Mouse (Mus musculus) c-Kit-negative CD71-positive TER-119-positive erythroid progenitor cells, embryonic 14.5 days (primary cell): ENCODE results near the gene 1810010H24Rik.
"Not testable (repeated sequence)": the region's sequence is repeated elsewhere in the genome, so short reads cannot be mapped to it uniquely, and the experiment has no call there.

ENCODE experiments used
- DNase-seq: peaks from one replicate; pipeline ENCODE4 v3.0.0-alpha.2; 2013; ENCODE audit warnings: low read depth, low spot score

1810010H24Rik gene

DNA sequence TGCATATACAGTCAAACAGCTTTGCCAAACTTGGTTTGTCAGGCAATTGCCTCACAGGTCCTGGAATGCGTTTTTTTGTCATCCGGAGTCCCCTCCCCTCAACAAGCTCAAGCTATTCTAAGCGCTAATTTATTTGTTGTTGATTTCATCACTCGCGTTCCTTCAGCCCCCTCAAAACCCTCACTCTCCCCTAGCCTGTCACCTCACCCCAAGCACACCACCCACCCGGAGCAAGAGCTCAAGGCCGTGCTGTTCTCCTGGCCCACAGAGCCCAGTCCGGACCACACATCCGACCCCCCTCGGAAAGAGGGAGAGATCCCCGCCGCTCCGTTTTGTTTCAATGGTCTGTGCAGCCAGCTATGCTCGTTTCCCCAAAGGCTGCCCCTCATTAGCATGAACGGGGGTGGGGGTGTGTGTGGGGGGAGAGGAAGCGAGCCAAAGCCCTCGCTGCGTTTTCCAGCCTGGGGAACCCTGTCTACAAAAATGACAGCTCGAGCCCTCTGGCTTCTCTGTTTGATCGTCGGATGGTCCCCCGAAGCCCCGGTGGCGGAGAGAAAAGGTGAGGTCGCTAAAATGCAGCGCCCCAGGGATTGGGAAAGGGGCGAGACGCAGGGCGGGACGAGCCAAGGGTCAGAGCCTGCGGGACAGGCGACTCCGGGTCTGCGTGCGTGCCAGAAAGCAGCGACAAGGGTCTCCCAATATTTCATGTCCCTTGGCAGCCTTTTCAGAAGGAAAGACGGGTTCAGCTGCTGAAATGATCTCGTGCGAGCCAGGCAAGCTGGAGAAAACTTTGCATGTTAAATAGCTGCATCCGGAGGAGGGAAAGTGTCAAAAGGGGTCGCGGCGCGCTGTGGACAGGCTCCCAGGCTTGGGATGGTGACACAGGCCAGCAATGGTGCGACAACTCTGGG lies at the start of gene 1810010H24Rik:
Gene 1810010H24Rik (plus strand): TSS at position 271 of the 911 bp plus-strand sequence.
- no peak for DNase-seq

DNA sequence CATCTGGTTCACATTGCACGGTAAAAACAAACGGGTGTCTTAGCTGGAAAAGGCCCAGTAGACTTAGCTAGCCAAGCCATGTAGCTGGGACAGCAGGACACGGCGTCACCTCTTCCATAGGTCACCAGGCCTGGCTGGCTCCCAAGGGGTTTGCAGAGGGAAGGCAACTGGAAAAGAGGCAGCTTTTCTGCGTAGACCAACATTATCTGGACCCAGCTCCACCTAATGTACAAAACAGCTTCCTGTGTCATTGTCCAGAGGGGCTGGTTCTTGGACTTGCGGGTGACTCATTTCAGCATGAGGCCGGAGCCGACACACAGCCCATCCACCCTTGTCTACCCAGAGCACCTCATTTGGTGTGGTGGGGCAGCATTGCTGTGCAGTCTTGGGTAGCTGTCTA lies 49.3 kb upstream of the 1810010H24Rik start:
- no peak for DNase-seq

DNA sequence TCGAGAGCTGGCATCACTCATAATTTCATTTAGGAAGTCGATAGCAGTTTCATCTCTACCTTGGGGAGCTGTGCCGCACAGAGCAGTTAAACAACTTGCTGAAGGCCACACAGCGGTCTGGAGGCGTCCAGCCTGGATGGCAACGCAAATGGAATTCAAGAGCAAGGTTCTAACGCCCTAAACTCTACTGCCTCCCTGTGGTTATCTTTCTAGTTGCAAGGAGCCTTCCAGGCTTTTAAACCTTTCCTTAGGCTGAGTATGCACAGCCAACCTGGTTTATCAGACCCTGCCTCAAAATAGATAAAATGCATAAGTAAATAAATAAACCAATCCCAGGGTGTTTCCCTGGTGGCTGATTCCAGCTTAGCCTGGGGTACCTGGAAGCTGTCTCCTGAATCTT lies 45.0 kb upstream of the 1810010H24Rik start:
- DNase-seq = peak; percentile 26

DNA sequence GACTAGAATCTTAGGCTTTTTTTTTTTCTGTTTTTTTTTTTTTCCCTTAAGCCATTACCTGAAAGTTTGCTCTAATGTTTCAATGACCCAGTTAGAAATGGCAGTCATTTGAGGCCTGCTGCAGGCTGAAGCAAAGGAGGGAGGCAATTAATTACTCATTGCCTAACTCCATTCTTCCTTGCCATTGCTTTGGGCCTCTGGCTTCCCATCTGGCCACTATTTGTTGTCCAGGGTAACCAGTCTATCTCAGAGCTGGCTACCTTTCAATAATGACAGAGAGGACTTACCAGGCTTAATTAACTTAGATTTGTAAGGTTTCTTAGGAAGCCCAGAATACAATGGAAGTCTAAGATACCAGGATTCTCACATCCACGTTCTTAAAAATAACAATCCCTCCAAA lies 43.7 kb upstream of the 1810010H24Rik start:
- DNase-seq = no peak

DNA sequence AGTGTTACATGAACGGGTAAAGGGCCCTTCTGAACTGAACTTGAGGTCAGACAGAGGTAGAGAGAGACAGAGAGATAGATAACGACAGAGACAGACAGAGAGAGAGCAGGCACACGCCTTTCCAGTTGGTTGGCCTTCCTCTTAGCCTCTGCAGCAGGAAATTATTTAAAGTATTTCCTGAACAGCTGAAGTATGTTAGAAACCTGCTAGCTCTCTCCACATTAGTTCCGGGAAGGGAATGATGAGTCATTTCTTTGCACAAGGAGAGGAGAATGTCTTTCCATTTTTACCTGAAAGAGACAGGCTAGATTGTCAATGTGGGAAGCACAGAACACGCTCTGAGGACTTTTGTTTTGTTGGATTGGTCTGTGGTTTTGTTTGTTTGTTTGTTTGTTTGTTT lies 43.1 kb upstream of the 1810010H24Rik start:
- no peak for DNase-seq

DNA sequence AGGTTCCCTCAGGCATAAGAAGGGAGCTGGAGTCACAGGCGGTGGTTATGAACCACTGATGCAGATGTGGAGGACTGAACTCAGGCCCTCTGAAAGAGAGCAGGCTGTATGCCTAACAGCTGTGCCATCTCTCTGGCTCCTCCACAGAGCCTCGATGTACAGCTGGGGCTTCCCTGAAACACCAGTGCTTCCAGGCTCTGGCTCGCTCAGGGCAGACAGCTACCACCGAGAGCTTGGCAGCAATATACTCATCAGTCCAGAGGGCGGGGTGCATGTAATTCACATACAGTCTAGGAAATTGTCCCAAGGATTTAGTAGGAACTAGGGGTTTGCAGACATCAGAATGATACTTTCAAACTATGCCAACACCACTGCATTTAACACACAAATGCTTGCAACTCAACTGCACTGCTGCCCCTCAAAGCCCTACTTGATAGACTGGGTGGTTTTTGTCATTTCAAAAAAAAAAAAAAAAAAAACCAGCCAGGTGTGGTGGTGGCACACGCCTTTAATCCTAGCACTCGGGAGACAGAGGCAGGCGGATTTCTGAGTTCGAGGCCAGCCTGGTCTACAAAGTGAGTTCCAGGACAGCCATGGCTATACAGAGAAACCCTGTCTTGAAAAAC lies 39.4 kb upstream of the 1810010H24Rik start:
- not testable (repeated sequence) for DNase-seq

DNA sequence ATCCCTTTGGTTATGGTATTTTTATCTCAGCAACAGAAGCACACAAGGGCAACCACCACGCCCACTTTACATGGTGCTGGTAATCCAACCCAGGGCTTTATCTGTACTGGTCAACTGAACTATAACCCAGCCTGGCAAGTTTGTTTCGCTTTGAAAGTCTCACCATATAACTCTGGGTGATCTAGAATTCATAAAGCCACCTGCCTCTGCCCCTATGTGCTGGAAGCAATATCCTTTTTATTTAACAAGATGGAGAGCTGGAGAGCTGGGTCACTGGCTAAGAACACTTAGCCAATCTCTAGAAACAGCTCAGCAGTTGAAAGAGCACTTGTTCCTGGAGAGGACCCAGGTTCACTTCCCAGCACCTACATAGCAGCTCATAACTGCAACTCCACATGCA lies 38.1 kb upstream of the 1810010H24Rik start:
- no peak for DNase-seq

DNA sequence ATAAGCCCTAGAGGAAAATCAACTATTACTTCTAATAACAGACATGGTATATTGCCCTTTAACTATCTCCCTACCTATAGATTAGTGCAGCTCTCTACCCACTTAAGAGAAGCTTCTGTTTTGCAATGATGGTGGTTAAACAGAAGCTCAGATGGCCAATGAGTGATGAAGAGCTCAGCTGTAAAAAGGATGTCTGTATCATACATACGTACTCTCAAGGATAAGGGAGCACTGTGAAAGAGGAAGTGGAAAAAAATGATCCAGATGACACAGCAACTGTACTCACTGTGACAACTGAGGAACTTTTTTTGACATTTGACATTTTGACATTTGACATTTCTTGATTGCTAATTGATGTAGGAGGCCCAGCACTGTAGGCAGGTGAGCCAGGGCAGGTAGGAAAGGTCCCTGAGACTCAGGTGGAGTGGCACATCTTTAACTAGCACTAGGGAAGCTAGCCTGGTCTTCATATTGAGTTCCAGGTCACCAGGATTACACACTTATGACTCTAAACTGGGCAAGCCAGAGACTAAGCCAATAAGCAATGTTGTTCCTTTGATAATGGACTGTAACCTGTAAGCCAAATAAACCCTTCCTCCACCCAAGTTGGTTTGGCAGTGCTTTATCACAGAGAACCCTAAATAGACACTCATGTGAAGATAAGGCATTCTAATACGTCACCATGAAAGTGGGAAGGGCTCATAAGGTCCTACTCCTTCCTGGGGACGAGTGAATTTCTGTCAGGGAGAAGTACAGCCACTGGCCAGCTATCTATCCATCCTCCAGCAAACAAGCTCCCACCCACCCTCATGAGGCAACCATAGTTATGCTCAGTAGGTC lies 31.0 kb upstream of the 1810010H24Rik start:
- no peak for DNase-seq

DNA sequence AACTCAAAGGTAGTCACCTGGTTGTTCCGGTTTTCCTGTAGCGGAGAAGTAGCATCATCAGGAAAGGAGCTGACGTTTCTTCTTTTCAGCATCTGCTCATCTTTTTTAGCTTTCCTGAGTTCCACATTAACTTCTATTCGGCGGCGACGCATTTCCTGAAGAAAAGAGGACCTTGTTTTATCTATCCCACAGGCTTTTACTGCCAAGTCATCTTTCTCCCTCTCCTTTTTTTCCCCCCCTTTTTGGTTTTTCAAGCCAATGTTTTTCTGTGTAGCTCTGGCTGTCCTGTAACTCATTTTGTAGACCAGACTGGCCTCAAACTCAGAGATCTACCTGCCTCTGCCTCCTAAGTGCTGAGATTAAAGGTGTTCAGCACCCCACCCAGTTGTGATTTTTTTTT lies 29.0 kb upstream of the 1810010H24Rik start:
- not testable (repeated sequence) for DNase-seq

DNA sequence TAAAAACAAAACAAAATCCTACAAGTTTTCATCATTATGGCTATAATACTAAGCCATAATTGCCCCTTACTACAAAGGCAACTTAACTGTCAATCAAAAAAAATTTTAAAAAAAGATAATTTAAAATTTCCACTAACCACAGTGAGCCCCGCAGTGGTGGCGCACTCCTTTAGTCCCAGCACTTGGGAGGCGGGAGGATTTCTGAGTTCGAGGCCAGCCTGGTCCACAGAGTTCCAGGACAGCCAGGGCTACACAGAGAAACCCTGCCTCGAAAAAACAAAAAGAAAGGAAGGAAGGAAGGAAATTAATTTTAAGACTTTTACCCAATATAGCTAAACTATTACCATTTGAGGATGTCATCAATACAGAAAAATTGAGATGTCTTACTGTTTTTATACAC lies 27.5 kb upstream of the 1810010H24Rik start:
- DNase-seq = no peak

DNA sequence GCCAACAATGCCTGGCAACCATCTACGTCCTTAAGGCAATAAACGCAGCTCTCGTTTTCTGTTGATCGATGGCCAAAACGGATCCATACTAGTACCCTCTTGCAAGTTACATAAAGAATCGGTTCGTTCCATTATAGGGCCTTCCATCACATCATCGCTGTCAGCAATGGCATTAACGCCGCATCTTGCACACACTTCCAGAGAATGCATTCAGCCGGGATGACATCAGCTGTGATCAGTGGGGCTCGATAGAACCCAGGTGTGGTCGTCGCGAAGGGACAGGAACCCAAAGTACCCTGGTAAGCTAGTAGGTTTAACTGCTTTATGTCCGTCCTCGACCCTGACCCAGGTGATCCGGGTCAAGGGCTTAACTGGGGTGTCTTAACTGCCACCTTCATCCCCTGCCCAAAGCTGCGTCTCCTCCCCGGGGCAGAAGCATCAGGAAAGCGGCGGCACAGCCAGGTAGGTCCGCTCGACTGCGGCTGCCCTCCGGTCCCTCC lies 26.8 kb upstream of the 1810010H24Rik start:
- DNase-seq = no peak

DNA sequence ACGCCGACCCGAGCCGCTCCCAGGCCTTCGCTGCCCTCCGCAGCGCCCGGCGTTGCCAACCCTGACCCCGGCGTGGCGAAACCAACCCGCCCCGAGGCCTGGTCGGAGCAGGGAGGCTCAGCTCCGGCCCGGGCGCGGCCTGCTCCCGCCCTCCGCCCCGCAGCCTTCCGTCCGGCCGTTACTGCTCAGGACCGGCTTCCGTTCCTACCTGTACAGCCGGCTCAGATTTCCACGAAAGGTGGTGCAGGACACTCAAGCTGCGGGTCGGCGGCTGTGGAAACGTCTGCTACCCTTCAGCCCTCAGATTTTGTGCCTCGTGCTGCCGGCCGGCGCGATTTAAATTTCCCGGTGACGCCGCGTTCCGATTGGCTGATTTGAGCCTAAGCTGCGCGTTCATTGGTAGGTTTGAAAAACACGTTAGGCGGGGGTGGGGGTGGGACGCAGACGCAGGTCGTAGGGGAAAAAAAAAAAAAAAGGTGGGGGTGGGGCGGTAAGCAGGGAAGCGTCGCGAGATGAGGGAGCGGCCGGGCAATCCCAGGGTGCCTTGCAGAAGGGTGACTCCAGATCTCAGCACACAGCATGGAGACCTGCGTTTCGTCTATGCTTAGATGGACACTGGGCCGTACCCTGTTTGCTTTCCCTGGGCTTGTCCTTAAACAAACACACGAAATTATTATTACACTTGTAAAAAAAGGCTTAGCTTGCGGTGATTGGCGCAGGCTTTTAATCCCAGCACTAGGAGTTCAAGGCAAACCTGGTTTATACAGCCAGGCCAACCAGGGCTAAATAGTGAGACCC lies 26.1 kb upstream of the 1810010H24Rik start, which contains the start of gene Kpna2:
Gene Kpna2 (minus strand): TSS at position 391 of the 798 bp plus-strand sequence.
- DNase-seq = peak; percentile 89

DNA sequence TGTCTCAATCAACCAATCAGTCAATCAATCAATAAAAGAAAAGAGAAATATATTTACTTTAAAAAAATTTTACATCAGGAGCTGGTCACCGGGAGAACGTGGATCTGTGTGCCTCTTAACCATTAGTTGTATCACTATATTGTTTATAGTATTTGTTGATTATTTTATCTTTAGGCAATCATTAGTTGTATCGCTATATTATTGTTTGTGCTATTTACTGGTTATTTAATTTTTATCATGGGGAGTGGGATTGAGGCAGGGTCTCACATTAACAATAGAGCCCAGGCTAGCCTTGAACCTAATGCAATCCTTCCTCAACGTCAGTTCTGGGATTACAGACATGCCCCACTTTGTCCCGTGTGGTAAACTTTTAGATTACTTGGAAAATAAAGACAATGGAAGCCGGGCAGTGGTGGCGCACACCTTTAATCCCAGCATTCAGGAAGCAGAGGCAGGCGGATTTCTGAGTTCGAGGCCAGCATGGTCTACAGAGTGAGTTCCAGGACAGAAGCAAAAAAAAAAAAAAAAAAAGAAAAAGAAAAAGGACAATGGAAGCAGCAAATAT lies 25.4 kb upstream of the 1810010H24Rik start:
- DNase-seq = no peak

DNA sequence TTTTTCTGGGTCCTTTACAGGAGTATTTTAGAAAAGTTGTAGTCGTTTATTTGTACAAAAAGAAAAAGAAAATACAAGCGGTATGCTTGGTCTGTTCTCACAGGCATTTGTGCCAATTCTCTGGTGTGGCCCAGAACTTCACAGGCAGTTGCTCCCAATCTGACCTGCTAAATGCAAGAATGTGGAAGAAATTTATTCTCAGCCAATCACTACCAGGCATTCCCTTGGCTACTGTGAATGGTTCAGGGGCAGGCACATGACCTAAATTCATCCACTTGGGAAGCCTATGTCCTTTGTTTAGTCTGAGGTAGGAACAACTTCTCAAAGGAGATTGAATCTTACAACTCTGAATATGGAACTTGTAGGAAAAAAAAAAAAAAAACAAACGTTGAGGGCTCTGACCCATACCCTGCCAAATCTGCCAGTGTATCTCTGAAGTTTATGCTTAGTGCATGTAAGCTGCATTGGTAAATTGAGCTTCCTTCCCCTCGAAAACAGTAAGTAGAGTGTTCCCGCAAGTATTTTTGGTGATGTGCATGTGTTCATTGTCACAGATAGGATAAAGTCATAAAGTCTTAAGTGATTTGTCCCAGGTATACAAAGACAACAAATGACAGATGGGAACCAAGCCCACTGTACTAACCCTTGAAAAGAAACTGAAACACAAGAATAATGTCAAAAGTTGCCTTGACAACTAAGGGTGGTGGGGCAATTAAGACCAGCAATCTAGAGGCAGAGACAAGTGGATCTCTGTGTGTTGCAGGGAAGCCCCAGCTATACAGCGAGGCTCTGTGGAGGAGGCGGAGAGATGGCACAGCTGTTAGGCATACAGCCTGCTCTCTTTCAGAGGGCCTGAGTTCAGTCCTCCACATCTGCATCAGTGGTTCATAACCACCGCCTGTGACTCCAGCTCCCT lies 23.5 kb upstream of the 1810010H24Rik start:
- DNase-seq = no peak

DNA sequence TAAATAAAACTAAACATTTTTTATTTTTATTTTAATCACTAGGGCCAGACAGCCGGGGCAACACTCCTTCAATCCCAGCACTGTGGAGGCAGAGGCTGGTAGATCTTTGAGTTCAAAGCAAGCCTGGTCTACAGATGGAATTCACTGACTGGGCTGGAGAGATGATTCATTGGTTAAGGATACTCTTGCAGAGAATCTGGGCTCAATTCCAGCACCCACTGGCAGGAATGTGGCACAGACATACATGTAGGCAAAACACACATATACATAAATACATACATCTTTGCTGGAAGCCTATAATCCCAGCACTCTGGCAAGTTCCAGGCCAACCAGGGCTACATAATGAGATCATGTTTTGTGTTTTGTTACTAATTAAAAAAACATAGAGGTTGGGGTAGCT lies 19.9 kb upstream of the 1810010H24Rik start:
- no peak for DNase-seq

DNA sequence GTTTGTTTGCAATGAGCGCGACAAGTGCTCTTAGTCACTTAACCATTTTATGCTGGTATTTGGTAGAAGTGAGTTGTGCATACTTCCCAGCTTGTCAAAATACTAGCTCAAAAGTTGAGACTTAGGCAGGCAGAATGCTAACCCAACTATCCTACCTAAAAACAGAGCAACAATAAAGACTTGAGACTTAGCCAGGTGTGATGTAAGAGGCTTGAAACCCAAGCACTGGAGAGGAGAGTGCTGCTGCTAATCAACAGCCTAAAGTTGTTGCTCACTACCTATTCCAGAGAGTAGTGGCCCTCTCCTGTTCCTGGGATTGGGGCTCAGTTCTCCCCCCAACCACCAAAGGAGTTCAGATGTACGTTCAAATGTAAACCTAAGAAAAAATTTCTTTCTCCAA lies 15.0 kb upstream of the 1810010H24Rik start:
- DNase-seq = no peak

DNA sequence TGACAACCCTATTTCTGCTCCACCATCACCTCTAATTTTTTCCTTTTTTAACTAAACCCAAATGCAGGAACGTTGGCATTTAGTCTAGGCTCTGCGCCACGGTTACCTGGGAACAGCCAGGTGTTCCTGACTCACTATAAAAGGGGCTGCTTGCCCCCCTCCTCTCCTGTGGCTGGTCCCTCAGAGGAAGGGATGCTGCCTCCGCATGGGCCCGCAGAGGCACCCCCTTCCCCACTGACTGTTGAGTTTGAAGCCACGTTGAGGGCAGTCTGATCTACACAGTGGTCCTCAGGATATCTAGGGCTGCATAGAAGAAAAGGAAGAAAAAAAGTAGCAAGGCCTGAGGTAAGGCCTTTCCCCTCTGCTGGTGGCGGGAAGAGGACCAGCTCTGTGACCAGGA lies 14.3 kb upstream of the 1810010H24Rik start:
- no peak for DNase-seq

DNA sequence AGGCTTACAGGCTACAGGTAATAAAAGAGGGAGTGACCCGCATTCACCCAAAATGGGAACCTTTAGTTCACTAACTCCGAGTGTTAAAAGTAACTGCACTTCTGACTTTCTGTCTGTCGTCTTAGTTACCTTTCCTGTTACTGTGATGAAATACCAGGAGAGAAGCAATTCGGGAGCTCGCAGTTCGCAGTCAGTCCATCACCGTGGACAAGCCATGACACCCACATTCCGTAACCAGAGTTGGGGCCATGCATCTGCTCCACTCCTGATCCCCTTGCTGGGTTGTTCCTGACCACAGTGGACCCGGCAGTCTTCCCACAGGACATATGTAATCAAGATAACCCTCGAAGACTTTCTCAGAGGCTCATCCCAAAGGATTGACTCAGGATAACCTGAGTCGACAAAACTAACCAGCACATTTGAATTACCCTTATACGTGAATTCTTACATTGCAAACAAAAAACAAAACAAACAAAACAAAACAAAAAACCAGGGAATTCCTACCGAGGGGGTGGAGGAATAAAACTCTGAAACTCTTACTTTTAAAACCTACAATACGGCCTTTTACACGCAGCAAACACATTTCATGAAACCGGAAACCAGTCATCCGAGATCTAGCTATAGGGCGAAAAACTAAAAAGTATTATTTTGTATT lies 13.7 kb upstream of the 1810010H24Rik start:
- DNase-seq = no peak
